Mouse (Mus musculus) thymus, adult 2 months (tissue): Measurements from ENCODE around the gene Ccpg1os. TPM values are rescaled to one million over a fixed set of nuclear protein-coding genes. Genes with fewer than 3 reads are reported as not detected.

ENCODE experiments used
- DNase-seq: peaks from one replicate; pipeline ENCODE4 v3.0.0; 2021
- H3K27ac ChIP-seq: fragments of 200-500 bp; 2 replicates; pipeline ENCODE4 v1.5.1; 2012; ENCODE audit warnings: low read length, control low read depth; ENCODE audit not compliant: control insufficient read depth, insufficient read depth
- H3K27me3 ChIP-seq: fragments of 200-500 bp; 2 replicates; pipeline ENCODE4 v1.6.1; 2012; ENCODE audit warnings: mild to moderate bottlenecking, low read length, moderate library complexity, mixed read lengths; ENCODE audit not compliant: control insufficient read depth, insufficient read depth
- H3K36me3 ChIP-seq: fragments of 200-500 bp; 2 replicates; pipeline ENCODE4 v1.6.1; 2012; ENCODE audit warnings: mild to moderate bottlenecking, low read length, moderate library complexity; ENCODE audit not compliant: control insufficient read depth, insufficient read depth
- H3K4me1 ChIP-seq: fragments of 200-500 bp; replicated peaks from 2 replicates; pipeline ENCODE4 v1.6.1; 2012; ENCODE audit warnings: low read length; ENCODE audit not compliant: control insufficient read depth, insufficient read depth
- H3K4me3 ChIP-seq: fragments of 200-500 bp; 2 replicates; pipeline ENCODE4 v1.5.1; 2012; ENCODE audit warnings: mild to moderate bottlenecking, low read length, control low read depth, moderate library complexity; ENCODE audit not compliant: control insufficient read depth, insufficient read depth
- CTCF ChIP-seq: fragments of 200-500 bp; IDR thresholded peaks from 2 replicates; pipeline ENCODE4 v1.5.1; 2012; ENCODE audit warnings: mild to moderate bottlenecking, control low read depth, low read length, moderate library complexity, borderline replicate concordance; ENCODE audit not compliant: control insufficient read depth, poor library complexity, insufficient read depth; ENCODE audit errors: extremely low read depth
- POLR2A ChIP-seq: fragments of 200-500 bp; IDR thresholded peaks from 2 replicates; pipeline ENCODE4 v1.6.1; 2012; ENCODE audit warnings: mild to moderate bottlenecking, low read length, control low read depth, moderate library complexity; ENCODE audit not compliant: control insufficient read depth, poor library complexity, insufficient read depth; ENCODE audit errors: extremely low read depth
- WGBS: fragments of 180-500 bp; shearing (Covaris S2); methylation state at CpG from one replicate; pipeline ENCODE4 v1.1.7; 2018; 5-methylcytosine and 5-hydroxymethylcytosine counted together
- polyA plus RNA-seq: library from polyadenylated mRNA; depleted of rRNA; stranded (reverse); fragments of >200 nt; gene quantifications from 2 replicates; pipeline ENCODE4 v1.2.3, GENCODE M21; 2012

Ccpg1os gene
- polyA plus RNA-seq, 1 experiment: 5.5 TPM

DNA sequence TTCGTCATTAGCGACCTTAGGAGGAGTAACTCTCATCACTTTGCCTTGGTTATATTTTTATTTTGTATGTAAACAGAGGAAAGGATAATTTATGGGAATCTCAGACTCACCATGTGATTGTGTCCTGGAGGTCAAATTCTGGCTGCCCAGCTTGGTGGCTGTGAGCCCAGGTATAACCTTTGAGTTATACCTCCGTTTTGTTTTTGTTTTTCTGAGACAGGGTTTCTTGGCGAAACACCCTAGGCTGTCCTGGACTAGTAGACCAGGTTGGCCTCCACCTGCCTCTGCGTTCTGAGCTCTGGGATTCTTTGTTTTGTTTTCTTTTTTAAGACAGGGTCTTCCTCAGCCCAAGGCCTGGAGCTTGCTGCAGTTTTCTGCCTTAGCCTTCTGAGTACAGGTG lies 3.5 kb upstream of the Ccpg1os start:
- Histone ChIP-seq H3K27ac (no peak overlapping the region), H3K36me3 (no peaks in the 10 kb centered on the region), H3K27me3 (no peaks in the 10 kb centered on the region), H3K4me1 (peaks cover 6% of the 10 kb centered on the region; the same call in 1 of the 2 replicates), H3K4me3 (no peak overlapping the region)
- TF ChIP-seq POLR2A: no peak
- no peak for TF ChIP-seq CTCF
- DNase-seq: no peak
- WGBS: 97% methylated on average over 5 of the region's 5 CpGs

DNA sequence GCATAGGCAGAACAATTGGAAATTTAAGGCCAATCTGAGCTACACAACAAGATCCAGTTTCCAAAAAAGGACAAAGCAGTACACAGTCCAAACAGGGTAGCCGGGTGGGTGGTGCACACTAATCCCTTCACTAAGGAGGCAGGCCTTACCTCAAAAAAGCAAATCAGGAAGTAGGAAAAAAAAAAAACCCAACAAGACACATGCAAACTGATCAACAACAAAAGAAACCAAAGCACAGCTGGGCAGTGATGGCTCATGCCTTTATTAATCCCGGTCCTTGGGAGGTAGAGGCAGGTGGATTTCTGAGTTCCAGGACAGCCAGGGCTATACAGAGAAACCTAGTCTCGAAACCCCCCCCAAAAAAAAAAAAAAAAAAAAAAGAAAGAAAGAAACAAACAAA lies 2.5 kb upstream of the Ccpg1os start:
- Histone ChIP-seq H3K4me3 (no peak overlapping the region), H3K27me3 (no peaks in the 10 kb centered on the region), H3K36me3 (no peaks in the 10 kb centered on the region), H3K4me1 (peaks cover 6% of the 10 kb centered on the region; the same call in 1 of the 2 replicates), H3K27ac (no peak overlapping the region)
- DNase-seq: no peak
- TF ChIP-seq POLR2A: no peak
- no peak for TF ChIP-seq CTCF
- WGBS: 41% methylated on average over 3 of the region's 3 CpGs

DNA sequence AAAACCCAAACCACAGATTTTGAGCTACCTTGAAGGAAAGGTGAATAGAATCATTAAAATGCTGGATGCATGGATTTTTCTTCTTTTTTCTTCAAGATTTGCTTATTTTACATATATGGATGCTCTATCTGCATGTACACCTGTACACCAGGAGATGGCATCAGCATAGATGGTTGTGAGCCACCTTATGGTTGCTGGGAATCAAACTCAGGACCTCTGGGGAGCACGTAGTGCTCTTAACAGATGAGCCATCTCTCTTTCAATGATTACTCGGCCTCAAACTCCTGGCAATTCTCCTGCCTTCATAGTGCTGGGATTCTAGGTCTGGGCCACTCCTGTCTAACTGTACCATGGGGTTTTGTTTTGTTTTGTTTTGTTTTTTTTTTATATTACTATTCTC lies 2.1 kb downstream of the Ccpg1os start:
- no peak overlapping the region for H3K27ac ChIP-seq
- no peaks in the 10 kb centered on the region for H3K36me3 ChIP-seq
- DNase-seq: no peak
- no peak for TF ChIP-seq CTCF
- TF ChIP-seq POLR2A: no peak
- no peak overlapping the region for H3K4me3 ChIP-seq
- H3K4me1 ChIP-seq: peaks cover 6% of the 10 kb centered on the region; the same call in 1 of the 2 replicates
- H3K27me3 ChIP-seq: no peaks in the 10 kb centered on the region
- 92% methylated on average over 2 of the region's 2 CpGs for WGBS

DNA sequence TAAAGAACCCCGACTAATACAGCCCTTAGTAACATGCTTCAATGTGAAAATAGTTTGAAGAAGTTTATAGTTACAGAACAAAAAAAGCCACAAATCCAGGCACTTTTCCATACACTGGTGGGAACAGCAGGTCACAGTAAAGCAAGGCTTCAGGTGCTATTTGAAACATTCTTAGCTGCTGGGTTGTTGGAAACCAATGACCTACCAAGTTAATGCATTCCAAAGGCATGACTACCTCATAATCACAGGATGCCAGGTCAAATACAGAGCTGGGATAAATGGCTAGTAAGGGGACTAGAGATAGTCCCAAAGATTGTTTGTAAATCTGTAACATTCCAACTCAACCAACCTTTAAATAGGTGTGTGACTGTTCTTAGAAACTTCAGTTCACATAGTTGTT lies 9.9 kb downstream of the Ccpg1os start:
- Histone ChIP-seq H3K4me1 (0 out of 2 replicates have a peak, but pooled peaks cover 2% of the 10 kb centered on the region), H3K27me3 (no peaks in the 10 kb centered on the region), H3K36me3 (no peaks in the 10 kb centered on the region), H3K4me3 (no peak overlapping the region), H3K27ac (no peak overlapping the region)
- DNase-seq: no peak
- TF ChIP-seq POLR2A: no peak
- TF ChIP-seq CTCF: no peak
- 98% methylated on average over 1 of the region's 1 CpGs for WGBS

DNA sequence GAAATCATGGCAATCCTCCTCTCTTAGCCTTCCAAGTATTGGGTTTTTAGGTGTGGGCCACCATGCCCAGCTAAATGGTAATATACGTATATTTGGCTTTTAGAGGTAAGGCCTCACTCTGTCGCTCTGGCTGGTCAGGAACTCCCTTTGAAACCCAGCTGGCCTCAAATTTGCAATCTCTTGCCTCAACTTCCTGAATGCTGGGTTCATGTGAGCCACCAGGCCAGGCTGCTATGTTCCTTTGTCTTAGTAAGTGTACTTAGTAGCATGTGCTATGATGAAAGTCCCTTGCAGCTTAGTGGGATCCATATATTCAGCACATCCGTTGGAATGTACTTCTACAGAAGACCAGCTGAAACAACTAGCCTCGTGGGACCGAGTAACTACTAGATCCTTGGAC lies 10.4 kb downstream of the Ccpg1os start:
- 93% methylated on average over 5 of the region's 5 CpGs for WGBS
- H3K4me3 ChIP-seq: no peak overlapping the region
- TF ChIP-seq POLR2A (no peak), CTCF (no peak)
- 0 out of 2 replicates have a peak, but pooled peaks cover 5% of the 10 kb centered on the region for H3K4me1 ChIP-seq
- no peak overlapping the region for H3K27ac ChIP-seq
- no peaks in the 10 kb centered on the region for H3K36me3 ChIP-seq
- H3K27me3 ChIP-seq: no peaks in the 10 kb centered on the region
- DNase-seq: no peak

DNA sequence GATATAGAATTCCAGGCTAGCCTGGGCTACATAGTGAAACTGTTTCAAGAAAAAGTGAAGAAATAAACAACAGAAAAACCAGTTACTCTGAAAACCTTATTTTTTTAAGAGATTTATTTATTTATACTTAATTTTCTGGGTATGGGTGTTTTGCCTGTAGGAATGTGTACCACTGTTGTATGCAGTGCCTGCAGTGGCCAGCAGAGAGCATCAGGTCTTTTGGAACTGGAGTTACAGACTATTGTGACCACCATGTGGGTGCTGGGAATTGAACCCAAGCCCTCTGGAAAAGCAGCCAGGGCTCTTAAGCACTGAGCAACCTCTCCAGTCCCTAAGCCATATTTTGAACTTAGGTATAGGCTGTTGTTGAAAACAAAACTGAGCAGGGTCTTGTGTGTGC lies 12.2 kb downstream of the Ccpg1os start:
- Histone ChIP-seq H3K36me3 (no peaks in the 10 kb centered on the region), H3K4me1 (0 out of 2 replicates have a peak, but pooled peaks cover 9% of the 10 kb centered on the region), H3K27me3 (no peaks in the 10 kb centered on the region), H3K27ac (no peak overlapping the region), H3K4me3 (no peak overlapping the region)
- TF ChIP-seq CTCF (no peak), POLR2A (no peak)
- no peak for DNase-seq

DNA sequence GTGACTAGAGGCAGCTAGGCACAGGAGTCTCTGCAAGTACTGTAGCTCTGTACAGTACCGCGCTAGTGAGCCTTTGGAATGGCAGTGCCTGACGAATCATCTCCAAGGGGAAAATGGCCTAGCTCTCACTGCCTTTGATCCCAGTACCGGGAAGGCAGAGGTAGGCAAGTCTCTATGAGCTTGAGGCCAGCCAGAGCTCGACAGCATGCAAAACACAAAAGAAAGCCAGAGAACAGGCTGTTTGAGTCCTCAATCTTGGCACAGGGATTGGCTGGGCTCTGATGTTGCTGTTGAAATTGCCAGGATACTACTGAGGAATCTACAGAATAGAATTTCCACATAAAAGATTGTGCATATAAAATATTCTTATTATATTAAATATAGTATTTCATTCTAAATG lies 12.7 kb downstream of the Ccpg1os start:
- no peaks in the 10 kb centered on the region for H3K27me3 ChIP-seq
- no peak for TF ChIP-seq CTCF
- TF ChIP-seq POLR2A: no peak
- H3K27ac ChIP-seq: no peak overlapping the region
- WGBS: 96% methylated on average over 5 of the region's 5 CpGs
- no peaks in the 10 kb centered on the region for H3K36me3 ChIP-seq
- DNase-seq: no peak
- H3K4me3 ChIP-seq: no peak overlapping the region
- 0 out of 2 replicates have a peak, but pooled peaks cover 9% of the 10 kb centered on the region for H3K4me1 ChIP-seq
